Mouse (Mus musculus): ENCODE data around the gene Hist1h4h. TPM values are rescaled to one million over a fixed set of nuclear protein-coding genes. Genes with fewer than 3 reads are reported as not detected.
A peak's percentile ranks its signal among the peaks of the same experiment; 100 is the strongest.
"Not testable (repeated sequence)": the region's sequence is repeated elsewhere in the genome, so short reads cannot be mapped to it uniquely, and the experiment has no call there.

The Hist1h4h gene
- polyA plus RNA-seq, 1 experiment from 2014 or later, result 7.2 TPM

- ATAC-seq (ENCODE audit: extremely low read depth, insufficient number of reproducible peaks, low FRiP score, low TSS enrichment), result peak; percentile 71; the same call in 1 of the 2 replicates
- H3K36me3 ChIP-seq; H3K9me3 ChIP-seq; H3K27me3 ChIP-seq (replicated peaks): not testable (repeated sequence)
- H3K9ac ChIP-seq, result peak within 1 kb of the TSS; percentile 79
- peak within 1 kb of the TSS; percentile 92 for H3K27ac ChIP-seq (replicated peaks)
- H3K4me2 ChIP-seq, result peak within 1 kb of the TSS; percentile 72
- WGBS, result under 1% methylated on average over 47 of the region's 47 CpGs
- peak within 1 kb of the TSS; percentile 57 for H3K4me3 ChIP-seq
- peaks cover 23% of the 10 kb centered on the region for H3K4me1 ChIP-seq
Observed at GRCm38 (mm10) chr13:23551146-23551834, 20.4 kb downstream of the Hist1h4h start, which contains the start of gene Hist1h4f. TSS of gene Hist1h4f (minus strand) at chr13:23551648.

DNA sequence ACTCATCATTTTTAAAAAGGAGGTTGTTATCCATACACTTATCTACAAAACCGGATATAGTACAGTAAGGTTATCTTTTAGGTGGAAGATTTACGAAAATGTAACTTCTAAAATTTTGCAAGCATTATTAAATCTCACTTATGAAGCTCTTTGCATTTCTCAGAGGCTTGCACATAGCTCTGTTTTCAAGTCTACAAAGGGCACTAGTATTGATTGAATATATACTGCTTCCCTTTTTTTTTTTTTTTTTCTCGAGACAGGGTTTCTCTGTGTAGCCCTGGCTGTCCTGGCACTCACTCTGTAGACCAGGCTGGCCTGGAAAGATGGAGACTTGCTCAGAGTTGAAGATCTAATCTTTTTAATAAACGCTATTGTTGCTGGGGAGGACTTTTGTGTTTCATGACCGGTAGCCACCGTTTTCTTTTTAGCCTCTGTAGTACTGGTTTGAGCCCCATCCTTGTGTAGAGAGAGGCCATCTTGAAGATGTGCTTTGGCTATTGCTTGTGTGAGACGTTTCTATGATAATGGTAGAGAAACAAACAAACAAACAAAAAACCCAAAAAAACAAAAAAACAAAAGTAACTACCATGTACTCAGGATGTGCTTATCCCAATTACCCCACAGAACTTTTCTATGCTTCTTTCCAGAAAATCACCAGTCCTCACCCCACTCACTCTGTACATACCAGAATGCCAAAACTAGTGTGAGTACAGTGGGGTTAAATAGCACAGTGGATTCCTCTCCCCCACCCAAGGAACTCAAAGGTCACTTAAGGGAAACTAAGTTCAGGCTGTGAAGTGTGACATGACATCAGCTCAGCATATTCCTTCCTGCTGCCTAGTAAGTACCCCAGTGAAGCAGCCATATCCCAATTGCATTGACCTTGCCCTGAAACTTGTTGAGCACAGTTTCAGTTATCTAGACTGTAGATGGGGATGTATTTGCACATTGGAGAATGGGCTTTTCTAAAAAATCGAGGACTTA lies 21.4 kb downstream of the Hist1h4h start:
- no peak for ATAC-seq (ENCODE audit: extremely low read depth, insufficient number of reproducible peaks, low FRiP score, low TSS enrichment)
- 44% methylated on average over 8 of the region's 8 CpGs for WGBS
- no peaks in the 10 kb centered on the region for H3K36me3 ChIP-seq
- H3K27me3 ChIP-seq (replicated peaks), result no peaks in the 10 kb centered on the region
- peak overlapping the region; percentile 66 for H3K9ac ChIP-seq
- H3K4me1 ChIP-seq, result peaks cover 29% of the 10 kb centered on the region
- peak overlapping the region; percentile 72 for H3K4me2 ChIP-seq
- no peaks in the 10 kb centered on the region for H3K9me3 ChIP-seq
- peak overlapping the region; percentile 57 for H3K4me3 ChIP-seq
- peak overlapping the region; percentile 92 for H3K27ac ChIP-seq (replicated peaks)

DNA sequence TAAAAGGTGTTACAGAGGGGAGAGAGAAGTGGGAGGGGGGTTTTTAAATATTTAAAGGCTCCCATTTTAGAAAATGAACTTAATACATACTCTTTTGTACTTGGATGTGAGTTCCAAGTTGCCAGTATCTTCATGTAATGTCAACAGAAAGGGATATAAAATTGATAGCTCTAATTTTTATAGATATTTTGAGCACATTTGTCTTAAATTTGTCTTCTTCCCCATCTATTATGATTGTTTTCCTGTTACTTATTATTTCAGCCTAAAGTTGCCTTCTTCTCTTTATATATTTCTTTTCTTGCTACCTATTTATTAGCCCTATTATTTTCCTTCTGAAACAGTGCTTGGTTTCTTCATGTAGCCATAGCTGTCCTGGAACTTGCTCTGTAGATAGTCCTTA lies 22.1 kb downstream of the Hist1h4h start, which contains the start of gene Hist1h1d:
Hist1h1d (plus strand) TSS at position 301 of the 400 bp plus-strand sequence.
- Histone ChIP-seq H3K36me3 (no peaks in the 10 kb centered on the region), H3K27ac (replicated peaks) (peak within 1 kb of the TSS; percentile 98), H3K9me3 (no peaks in the 10 kb centered on the region), H3K4me2 (peak within 1 kb of the TSS; percentile 99), H3K4me3 (no peak within 1 kb of the TSS; the same call in 1 of the 2 replicates), H3K4me1 (peaks cover 29% of the 10 kb centered on the region), H3K9ac (peak within 1 kb of the TSS; percentile 96), H3K27me3 (replicated peaks) (no peaks in the 10 kb centered on the region)
- no peak for ATAC-seq (ENCODE audit: extremely low read depth, insufficient number of reproducible peaks, low FRiP score, low TSS enrichment)

GRCm38 (mm10) chr13:23554393-23554792 lies 23.5 kb downstream of the Hist1h4h start:
- Histone ChIP-seq H3K4me1 (peaks cover 29% of the 10 kb centered on the region), H3K9ac (peak overlapping the region; percentile 96), H3K4me2 (peak overlapping the region; percentile 99), H3K4me3 (peak overlapping the region; percentile 69), H3K36me3 (no peaks in the 10 kb centered on the region), H3K27me3 (replicated peaks) (no peaks in the 10 kb centered on the region), H3K9me3 (no peaks in the 10 kb centered on the region), H3K27ac (replicated peaks) (peak overlapping the region; percentile 98)
- ATAC-seq (ENCODE audit: extremely low read depth, insufficient number of reproducible peaks, low FRiP score, low TSS enrichment), result no peak
- WGBS, result 19% methylated on average over 9 of the region's 9 CpGs

DNA sequence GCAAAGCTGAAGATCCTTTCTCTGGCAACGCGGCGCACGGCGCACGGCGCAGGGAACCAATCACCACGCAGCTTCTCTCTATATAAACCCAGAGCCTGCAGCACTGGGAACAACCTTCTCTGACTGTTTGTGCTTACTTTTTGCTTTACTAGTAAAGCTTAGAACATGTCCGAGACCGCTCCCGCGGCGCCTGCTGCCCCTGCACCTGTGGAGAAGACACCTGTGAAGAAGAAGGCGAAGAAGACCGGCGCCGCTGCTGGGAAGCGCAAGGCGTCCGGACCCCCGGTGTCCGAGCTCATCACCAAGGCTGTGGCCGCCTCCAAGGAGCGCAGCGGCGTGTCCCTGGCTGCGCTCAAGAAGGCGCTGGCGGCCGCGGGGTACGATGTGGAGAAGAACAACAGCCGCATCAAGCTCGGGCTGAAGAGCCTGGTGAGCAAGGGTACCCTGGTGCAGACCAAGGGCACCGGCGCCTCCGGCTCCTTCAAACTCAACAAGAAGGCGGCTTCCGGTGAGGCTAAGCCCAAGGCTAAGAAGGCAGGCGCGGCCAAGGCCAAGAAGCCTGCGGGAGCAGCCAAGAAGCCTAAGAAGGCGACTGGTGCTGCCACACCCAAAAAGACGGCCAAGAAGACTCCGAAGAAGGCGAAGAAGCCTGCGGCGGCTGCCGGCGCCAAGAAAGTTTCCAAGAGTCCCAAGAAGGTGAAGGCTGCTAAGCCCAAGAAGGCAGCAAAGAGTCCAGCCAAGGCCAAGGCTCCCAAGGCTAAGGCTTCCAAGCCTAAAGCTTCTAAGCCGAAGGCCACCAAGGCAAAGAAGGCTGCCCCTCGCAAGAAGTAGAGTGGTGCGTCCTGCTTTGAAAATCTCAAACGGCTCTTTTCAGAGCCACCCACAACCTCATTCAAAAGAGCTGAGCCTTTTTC lies 24.3 kb downstream of the Hist1h4h start:
- under 1% methylated on average over 54 of the region's 54 CpGs for WGBS
- Histone ChIP-seq H3K27ac (replicated peaks) (peak overlapping the region; percentile 98), H3K9me3 (no peaks in the 10 kb centered on the region), H3K27me3 (replicated peaks) (no peaks in the 10 kb centered on the region), H3K4me3 (peak overlapping the region; percentile 69), H3K4me2 (peak overlapping the region; percentile 99), H3K9ac (peak overlapping the region; percentile 96), H3K4me1 (peaks cover 29% of the 10 kb centered on the region), H3K36me3 (no peaks in the 10 kb centered on the region)
- peak; percentile 73 for ATAC-seq (ENCODE audit: extremely low read depth, insufficient number of reproducible peaks, low FRiP score, low TSS enrichment)

GRCm38 (mm10) chr13:23555839-23556416 lies 25.1 kb downstream of the Hist1h4h start:
- under 1% methylated on average over 18 of the region's 18 CpGs for WGBS
- peak; percentile 66 for ATAC-seq (ENCODE audit: extremely low read depth, insufficient number of reproducible peaks, low FRiP score, low TSS enrichment)

DNA sequence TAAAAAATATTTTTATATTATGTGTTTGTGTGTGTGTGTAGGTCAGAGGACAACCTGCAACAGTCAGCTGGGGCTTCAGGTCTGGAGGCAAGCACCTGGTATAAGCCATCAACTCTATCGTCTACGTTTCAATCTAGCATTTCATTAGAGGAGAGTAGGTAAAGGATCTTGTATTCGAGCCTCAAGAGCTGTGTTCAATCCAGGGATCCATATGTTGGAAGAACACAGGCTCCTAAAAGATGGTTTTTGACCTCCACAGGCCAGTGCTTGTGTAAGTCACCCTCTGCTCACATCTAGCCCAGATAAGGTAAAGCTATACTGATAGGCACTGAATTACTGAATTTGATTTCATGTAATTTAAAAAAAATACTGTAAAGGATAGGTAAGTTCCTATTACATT lies 26.1 kb downstream of the Hist1h4h start:
- Histone ChIP-seq H3K27ac (replicated peaks) (peak overlapping the region; percentile 59), H3K9ac (peak overlapping the region; percentile 45; the same call in 1 of the 2 replicates), H3K9me3 (no peaks in the 10 kb centered on the region), H3K4me3 (no peak overlapping the region), H3K4me1 (peaks cover 24% of the 10 kb centered on the region), H3K27me3 (replicated peaks) (no peaks in the 10 kb centered on the region), H3K4me2 (peak overlapping the region; percentile 99), H3K36me3 (no peaks in the 10 kb centered on the region)
- ATAC-seq (ENCODE audit: extremely low read depth, insufficient number of reproducible peaks, low FRiP score, low TSS enrichment), result no peak
- WGBS, result 55% methylated on average over 3 of the region's 3 CpGs

More at GRCm38 (mm10) chr13:23555839-23556416, 25.1 kb downstream of the Hist1h4h start:
- Histone ChIP-seq H3K36me3 (no peaks in the 10 kb centered on the region), H3K4me2 (peak overlapping the region; percentile 99), H3K9ac (peak overlapping the region; percentile 96), H3K27me3 (replicated peaks) (no peaks in the 10 kb centered on the region), H3K9me3 (no peaks in the 10 kb centered on the region), H3K27ac (replicated peaks) (peak overlapping the region; percentile 98), H3K4me3 (peak overlapping the region; percentile 69), H3K4me1 (peaks cover 26% of the 10 kb centered on the region)

DNA sequence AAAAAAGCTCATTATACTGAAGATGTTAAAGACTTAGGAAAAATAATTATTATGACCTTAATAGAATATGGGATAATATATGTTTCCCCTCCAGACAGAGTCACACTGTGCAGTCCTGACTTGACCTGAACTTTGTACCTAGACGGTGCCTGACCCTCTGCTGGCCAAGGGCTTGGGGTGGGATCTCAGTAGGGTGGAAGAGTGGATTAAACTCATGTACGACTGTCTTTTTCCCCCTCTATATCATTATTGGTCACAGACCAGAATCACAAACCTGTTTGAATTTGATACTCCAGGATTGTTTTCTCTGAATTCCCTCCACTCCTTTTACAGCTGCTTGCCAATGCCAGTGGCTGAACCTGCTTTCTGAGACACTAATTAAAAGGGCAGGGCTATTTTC lies 29.8 kb downstream of the Hist1h4h start:
- ATAC-seq (ENCODE audit: extremely low read depth, insufficient number of reproducible peaks, low FRiP score, low TSS enrichment), result not testable (repeated sequence)
- peak overlapping the region; percentile 42 for H3K4me2 ChIP-seq

DNA sequence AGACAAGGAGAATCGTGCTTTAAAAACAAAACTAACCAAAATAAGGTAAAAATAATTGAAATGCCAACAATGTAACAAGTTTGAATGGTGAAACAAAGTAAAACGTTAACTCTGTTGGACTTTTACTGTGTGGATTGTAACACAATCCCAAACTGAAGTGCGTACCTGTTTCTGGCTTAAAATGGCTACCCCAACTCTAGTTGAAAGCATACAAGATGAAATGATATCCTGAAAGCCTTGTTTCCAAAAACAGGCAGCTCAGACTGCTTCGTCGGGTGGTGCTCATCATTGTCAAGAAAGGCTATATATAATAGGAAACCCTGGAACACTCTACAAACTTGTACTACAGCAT lies 30.7 kb downstream of the Hist1h4h start:
- Histone ChIP-seq H3K9ac (peak overlapping the region; percentile 80), H3K27ac (replicated peaks) (peak overlapping the region; percentile 94), H3K4me3 (peak overlapping the region; percentile 53), H3K4me2 (peak overlapping the region; percentile 78)
- H3K4me1 ChIP-seq; ATAC-seq (ENCODE audit: extremely low read depth, insufficient number of reproducible peaks, low FRiP score, low TSS enrichment); H3K9me3 ChIP-seq; H3K27me3 ChIP-seq (replicated peaks); H3K36me3 ChIP-seq: not testable (repeated sequence)
- 0% methylated on average over 2 of the region's 5 CpGs for WGBS

More for the DNA sequence above, 29.8 kb downstream of the Hist1h4h start:
- H3K9ac ChIP-seq; H3K36me3 ChIP-seq; H3K27me3 ChIP-seq (replicated peaks); H3K4me3 ChIP-seq; H3K9me3 ChIP-seq; H3K4me1 ChIP-seq: not testable (repeated sequence)
- peak overlapping the region; percentile 42; the same call in 1 of the 2 replicates for H3K27ac ChIP-seq (replicated peaks)
- 26% methylated on average over 2 of the region's 2 CpGs for WGBS

DNA sequence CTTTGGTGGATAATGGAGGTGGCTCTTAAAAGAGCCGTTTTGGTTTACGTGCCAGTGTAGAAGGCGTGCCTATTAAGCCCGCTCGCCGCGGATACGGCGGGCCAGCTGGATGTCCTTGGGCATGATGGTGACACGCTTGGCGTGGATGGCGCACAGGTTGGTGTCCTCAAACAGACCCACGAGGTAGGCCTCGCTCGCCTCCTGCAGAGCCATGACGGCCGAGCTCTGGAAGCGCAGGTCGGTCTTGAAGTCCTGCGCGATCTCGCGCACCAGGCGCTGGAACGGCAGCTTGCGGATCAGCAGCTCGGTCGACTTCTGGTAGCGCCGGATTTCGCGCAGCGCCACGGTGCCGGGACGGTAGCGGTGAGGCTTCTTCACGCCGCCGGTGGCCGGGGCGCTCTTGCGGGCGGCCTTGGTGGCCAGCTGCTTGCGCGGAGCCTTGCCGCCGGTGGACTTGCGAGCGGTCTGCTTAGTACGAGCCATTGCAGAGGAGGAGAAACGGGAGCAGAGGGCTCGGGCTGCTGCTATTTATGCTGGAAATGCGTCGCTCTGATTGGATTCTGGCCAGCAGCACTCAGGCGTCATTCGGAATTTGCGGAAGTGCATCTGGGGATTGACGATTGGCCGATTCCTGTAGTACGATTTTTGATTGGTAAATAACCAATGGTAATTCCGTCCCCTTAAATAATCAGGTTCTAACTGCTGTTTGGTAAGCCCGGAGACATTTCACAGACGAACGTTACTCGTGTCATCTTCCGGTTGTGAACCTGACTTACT lies 31.2 kb downstream of the Hist1h4h start, which contains the start of gene Hist1h3e:
Hist1h3e (minus strand) TSS at position 487 of the 777 bp plus-strand sequence.
- peak within 1 kb of the TSS; percentile 53 for H3K4me3 ChIP-seq
- not testable (repeated sequence) for H3K9me3 ChIP-seq; H3K27me3 ChIP-seq (replicated peaks); H3K36me3 ChIP-seq; H3K4me1 ChIP-seq
- peak; percentile 77; the same call in 1 of the 2 replicates for ATAC-seq (ENCODE audit: extremely low read depth, insufficient number of reproducible peaks, low FRiP score, low TSS enrichment)
- under 1% methylated on average over 55 of the region's 67 CpGs for WGBS
- peak within 1 kb of the TSS; percentile 78 for H3K4me2 ChIP-seq
- peak within 1 kb of the TSS; percentile 94 for H3K27ac ChIP-seq (replicated peaks)
- H3K9ac ChIP-seq, result peak within 1 kb of the TSS; percentile 80

All from heart, embryonic 13.5 days (tissue).